Mouse (Mus musculus) WW6 (cell line): ENCODE results near the gene Bzw2.
A peak's percentile ranks its signal among the peaks of the same experiment; 100 is the strongest.
"Not testable (repeated sequence)": the region's sequence is repeated elsewhere in the genome, so short reads cannot be mapped to it uniquely, and the experiment has no call there.

Experiments used
- DNase-seq: peaks from one replicate; pipeline ENCODE4 v3.0.0-alpha.2; 2013; ENCODE audit warnings: low read depth, low spot score

The Bzw2 gene

GRCm38 (mm10) chr12:36157638-36158308 lies at the start of gene Bzw2:
TSS of gene Bzw2 (minus strand) at chr12:36158080.
- peak; percentile 62 for DNase-seq

GRCm38 (mm10) chr12:36207072-36207799 lies 49.4 kb upstream of the Bzw2 start:
- DNase-seq: no peak

GRCm38 (mm10) chr12:36205579-36206119 lies 47.8 kb upstream of the Bzw2 start:
- not testable (repeated sequence) for DNase-seq

GRCm38 (mm10) chr12:36194976-36195375 lies 37.1 kb upstream of the Bzw2 start:
- no peak for DNase-seq

- DNase-seq: no peak
Measured at GRCm38 (mm10) chr12:36190343-36190742, 32.5 kb upstream of the Bzw2 start.

- no peak for DNase-seq
Measured at GRCm38 (mm10) chr12:36189610-36190009, 31.7 kb upstream of the Bzw2 start.

GRCm38 (mm10) chr12:36187081-36187480 lies 29.2 kb upstream of the Bzw2 start:
- DNase-seq: no peak

GRCm38 (mm10) chr12:36182570-36182969 lies 24.7 kb upstream of the Bzw2 start:
- DNase-seq: no peak

GRCm38 (mm10) chr12:36177227-36177626 lies 19.3 kb upstream of the Bzw2 start:
- DNase-seq: no peak

- DNase-seq: no peak
Measured at GRCm38 (mm10) chr12:36165299-36165698, 7.4 kb upstream of the Bzw2 start.

GRCm38 (mm10) chr12:36164126-36164791 lies 6.4 kb upstream of the Bzw2 start:
- no peak for DNase-seq

GRCm38 (mm10) chr12:36157304-36157637 lies 609 bp downstream of the Bzw2 start:
- peak; percentile 18 for DNase-seq

GRCm38 (mm10) chr12:36156637-36157303 lies 1.1 kb downstream of the Bzw2 start, which contains the start of gene Ankmy2:
TSS of gene Ankmy2 (plus strand) at chr12:36157114.
- peak; percentile 78 for DNase-seq

- DNase-seq: peak; percentile 11
Measured at GRCm38 (mm10) chr12:36156101-36156636, 1.7 kb downstream of the Bzw2 start.

GRCm38 (mm10) chr12:36155141-36155641 lies 2.7 kb downstream of the Bzw2 start:
- no peak for DNase-seq

GRCm38 (mm10) chr12:36150737-36151136 lies 7.1 kb downstream of the Bzw2 start:
- no peak for DNase-seq

GRCm38 (mm10) chr12:36150265-36150664 lies 7.6 kb downstream of the Bzw2 start:
- DNase-seq: no peak

GRCm38 (mm10) chr12:36146230-36147011 lies 11.5 kb downstream of the Bzw2 start:
- DNase-seq: no peak

GRCm38 (mm10) chr12:36140401-36140800 lies 17.5 kb downstream of the Bzw2 start:
- no peak for DNase-seq

GRCm38 (mm10) chr12:36137192-36137591 lies 20.7 kb downstream of the Bzw2 start:
- DNase-seq: no peak
